18 mouse cellular contexts compared by ENCODE assay signal in genomic region chr19:16259786-16260434, GRCm38 (mm10).
DNase-seq lines count a peak whose midpoint lies in the region; ATAC-seq and TF ChIP-seq lines count a peak whose summit lies in the region.
"Had no signal": no experiment of that assay in that cellular context is flagged by ENCODE, and none has a peak within 500 bp of the region (broad histone marks: within the 10 kb centered on the region; RNA-seq: fewer than 3 reads in every experiment).

No protein-coding gene starts in this region.

- no peak overlapping the region for H3K4me2 ChIP-seq in liver, embryonic 11.5 days
- H3K4me2 ChIP-seq in liver, postnatal 0 days (ENCODE audit: low read depth, low read length) = no peak overlapping the region
- no peak overlapping the region for H3K4me2 ChIP-seq in stomach, embryonic 16.5 days (ENCODE audit: low read depth, low read length)
- H3K4me2 ChIP-seq: forebrain, embryonic 15.5 days; heart, embryonic 13.5 days; liver, embryonic 13.5 days; neural tube, embryonic 13.5 days had no signal

- H3K4me1 ChIP-seq in liver, embryonic 11.5 days (replicated peaks; ENCODE audit: control insufficient read depth, insufficient read depth, low read length) = peaks cover 18% of the 10 kb centered on the region
- H3K4me1 ChIP-seq in liver, postnatal 0 days (ENCODE audit: insufficient read depth) = peaks cover 3% of the 10 kb centered on the region
- peaks cover 18% of the 10 kb centered on the region for H3K4me1 ChIP-seq in cortical plate, adult 2 months (ENCODE audit: control insufficient read depth, insufficient read depth, low read length)
- peaks cover 26% of the 10 kb centered on the region; the same call in 1 of the 2 replicates for H3K4me1 ChIP-seq in stomach, embryonic 16.5 days (ENCODE audit: control insufficient read depth, insufficient read depth, low read length)

- no peaks in the 10 kb centered on the region for H3K36me3 ChIP-seq in liver, embryonic 11.5 days (ENCODE audit: control insufficient read depth, insufficient read depth, low read length)
- H3K36me3 ChIP-seq in liver, postnatal 0 days (replicated peaks; ENCODE audit: insufficient read depth, low read length) = no peaks in the 10 kb centered on the region
- no peaks in the 10 kb centered on the region for H3K36me3 ChIP-seq in stomach, embryonic 16.5 days (ENCODE audit: control insufficient read depth, insufficient read depth, low read length)
- H3K36me3 ChIP-seq: forebrain, embryonic 15.5 days; heart, embryonic 13.5 days; limb, embryonic 10.5 days; liver, embryonic 13.5 days; neural tube, embryonic 13.5 days had no signal

- DNase-seq in liver, embryonic 11.5 days (ENCODE audit: low spot score) = no peak
- DNase-seq in liver, postnatal 0 days = no peak
- peak; percentile 18 to 85 for DNase-seq in left cerebral cortex, postnatal 25 days (ENCODE audit: low spot score in 2 of 2)
- no peak for DNase-seq in heart, adult 11 months
- DNase-seq in thymus, postnatal 25 days = no peak
- DNase-seq: adrenal gland, adult 8-10 months; cerebellum, adult 18-20 months; gastrocnemius, postnatal 25 days; layer of hippocampus, adult 9-11 months; liver, embryonic 13.5 days; thymus, postnatal 36 days had no signal

- H3K9ac ChIP-seq in liver, embryonic 11.5 days (ENCODE audit: low read depth, low read length) = no peak overlapping the region
- H3K9ac ChIP-seq in liver, postnatal 0 days (replicated peaks) = no peak overlapping the region
- no peak overlapping the region for H3K9ac ChIP-seq in stomach, embryonic 16.5 days (ENCODE audit: low read length)
- H3K9ac ChIP-seq: forebrain, embryonic 15.5 days; heart, embryonic 13.5 days; liver, embryonic 13.5 days; neural tube, embryonic 13.5 days had no signal

- ATAC-seq in liver, embryonic 11.5 days (replicated peaks; ENCODE audit: low FRiP score) = 0 out of 2 replicates have a peak, but pooled peaks have one; percentile 18
- no peak for ATAC-seq in liver, postnatal 0 days
- ATAC-seq in stomach, embryonic 16.5 days (ENCODE audit: insufficient read depth, low FRiP score) = no peak
- ATAC-seq: forebrain, embryonic 15.5 days had no signal

- no peak for TF ChIP-seq EP300 in liver, postnatal 0 days (IDR thresholded peaks at IDR 0.05; ENCODE audit: low read depth)

- H3K4me3 ChIP-seq in liver, embryonic 11.5 days (ENCODE audit: low read depth, low read length) = no peak overlapping the region
- H3K4me3 ChIP-seq in liver, postnatal 0 days (ENCODE audit: low read depth, low read length) = no peak overlapping the region
- H3K4me3 ChIP-seq in cortical plate, adult 2 months (ENCODE audit: insufficient read depth, low read length) = no peak overlapping the region
- H3K4me3 ChIP-seq in stomach, embryonic 16.5 days (replicated peaks; ENCODE audit: low read length) = no peak overlapping the region
- H3K4me3 ChIP-seq: forebrain, embryonic 15.5 days; heart, embryonic 13.5 days; limb, embryonic 10.5 days; liver, embryonic 13.5 days; neural tube, embryonic 13.5 days had no signal

- TF ChIP-seq CTCF in liver, postnatal 0 days (IDR thresholded peaks at IDR 0.05; ENCODE audit: low read depth) = no peak
- TF ChIP-seq CTCF in cortical plate, adult 2 months (IDR thresholded peaks at IDR 0.05; ENCODE audit: extremely low read depth, insufficient read depth, low read length) = no peak

- H3K27me3 ChIP-seq in liver, embryonic 11.5 days (replicated peaks; ENCODE audit: control insufficient read depth, insufficient read depth, low read length) = no peaks in the 10 kb centered on the region
- no peaks in the 10 kb centered on the region for H3K27me3 ChIP-seq in liver, postnatal 0 days (ENCODE audit: insufficient read depth, low read length)
- no peaks in the 10 kb centered on the region for H3K27me3 ChIP-seq in stomach, embryonic 16.5 days (ENCODE audit: control insufficient read depth, insufficient read depth, low read length)
- H3K27me3 ChIP-seq: forebrain, embryonic 15.5 days; heart, embryonic 13.5 days; liver, embryonic 13.5 days; neural tube, embryonic 13.5 days had no signal

- no peak for TF ChIP-seq POLR2A in cortical plate, adult 2 months (IDR thresholded peaks at IDR 0.05; ENCODE audit: extremely low read depth, insufficient read depth, low read length)

- no peak overlapping the region for H3K27ac ChIP-seq in liver, embryonic 11.5 days (ENCODE audit: low read depth, low read length)
- no peak overlapping the region for H3K27ac ChIP-seq in liver, postnatal 0 days (ENCODE audit: low read depth)
- 0 out of 2 replicates have a peak overlapping the region, but pooled peaks have one; percentile 39 for H3K27ac ChIP-seq in cortical plate, adult 2 months (ENCODE audit: insufficient read depth, low read length)
- peak overlapping the region; percentile 34; the same call in 1 of the 2 replicates for H3K27ac ChIP-seq in stomach, embryonic 16.5 days (ENCODE audit: low read length)
- H3K27ac ChIP-seq: forebrain, embryonic 15.5 days; heart, embryonic 13.5 days; kidney, postnatal 0 days; limb, embryonic 10.5 days; liver, embryonic 13.5 days; neural tube, embryonic 13.5 days had no signal

- 47% methylated on average over 6 of the region's 6 CpGs for WGBS in liver, embryonic 11.5 days
- 55% methylated on average over 6 of the region's 6 CpGs for WGBS in liver, postnatal 0 days (ENCODE audit: insufficient replicate concordance)
- 73% methylated on average over 6 of the region's 6 CpGs for WGBS in stomach, embryonic 16.5 days

- no peaks in the 10 kb centered on the region for H3K9me3 ChIP-seq in liver, embryonic 11.5 days (ENCODE audit: control insufficient read depth, low read length)
- no peaks in the 10 kb centered on the region for H3K9me3 ChIP-seq in liver, postnatal 0 days (ENCODE audit: low read length)
- H3K9me3 ChIP-seq in stomach, embryonic 16.5 days (replicated peaks; ENCODE audit: control insufficient read depth, low read length) = no peaks in the 10 kb centered on the region
- H3K9me3 ChIP-seq: forebrain, embryonic 15.5 days; heart, embryonic 13.5 days; limb, embryonic 10.5 days; liver, embryonic 13.5 days; neural tube, embryonic 13.5 days had no signal

- intact Hi-C loops in left cerebral cortex, postnatal 25 days (cut with DNase I) = loop anchor here (2.0 to 5.0 kb wide), 2 partner anchors 87 to 127 kb away; partner anchors contain the start of gene Gnaq

Comparison
In these comparisons a context has a peak if more than half of its experiments do, and no peak if none do; other contexts are left out.
1. DNase-seq: peak in left cerebral cortex, postnatal 25 days (2 of 2); none in liver, embryonic 11.5 days (single experiment), liver, postnatal 0 days (single experiment), heart, adult 11 months (single experiment) and thymus, postnatal 25 days (single experiment).
2. H3K27ac ChIP-seq: peak in cortical plate, adult 2 months (single experiment) and stomach, embryonic 16.5 days (single experiment); none in liver, embryonic 11.5 days (single experiment) and liver, postnatal 0 days (single experiment).